24 mouse cellular contexts compared by ENCODE assay signal in the genomic region with DNA sequence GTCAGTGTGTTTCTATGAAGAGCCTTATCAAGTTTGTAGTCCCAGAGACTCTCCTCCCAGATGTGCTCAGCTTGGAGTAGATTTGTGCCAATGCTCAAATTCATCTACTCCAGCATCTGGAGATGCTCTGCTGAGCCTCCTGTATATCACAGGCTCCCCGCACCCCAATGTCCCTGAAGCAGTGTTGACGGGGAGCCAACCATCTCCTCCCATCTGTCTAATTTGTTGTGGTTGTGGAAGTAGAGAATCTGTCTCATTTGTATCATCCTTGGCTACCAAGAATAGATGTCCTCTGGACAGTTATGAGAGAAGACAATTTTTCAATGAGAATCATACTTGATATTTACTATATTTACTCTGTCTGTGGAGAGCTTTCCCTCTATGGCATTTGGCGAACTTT. TPM values are rescaled to one million over a fixed set of nuclear protein-coding genes. Genes with fewer than 3 reads are reported as not detected.
DNase-seq lines count a peak whose midpoint lies in the region; TF ChIP-seq lines count a peak whose summit lies in the region.
"Had no signal": no experiment of that assay in that cellular context is flagged by ENCODE, and none has a peak within 500 bp of the region (broad histone marks: within the 10 kb centered on the region; RNA-seq: fewer than 3 reads in every experiment).

No protein-coding gene starts in this region.

- TF ChIP-seq CTCF in layer of hippocampus, adult 2 months (conservative IDR thresholded peaks at IDR 0.05), result no peak

- no peak overlapping the region for H3K4me3 ChIP-seq in layer of hippocampus, adult 2 months
- H3K4me3 ChIP-seq: embryonic facial prominence, embryonic 10.5 days; embryonic facial prominence, embryonic 12.5 days; forebrain, embryonic 13.5 days; forebrain, embryonic 15.5 days had no signal

- DNase-seq in layer of hippocampus, adult 11-12 months (ENCODE audit: low spot score), result peak; percentile 23
- DNase-seq in layer of hippocampus, postnatal 36 days, result no peak
- DNase-seq in brain, adult 2 months (ENCODE audit: low read depth, low spot score), result peak; percentile 47
- DNase-seq in layer of hippocampus, adult 2 months (ENCODE audit: low spot score in 2 of 2), result peak; percentile 29 to 52
- no peak for DNase-seq in thymus, postnatal 0 days (ENCODE audit: low spot score)
- no peak for DNase-seq in left cerebral cortex, adult 11 months (ENCODE audit: low spot score)
- DNase-seq: adrenal gland, adult 2 months; adrenal gland, postnatal 10 days; adrenal gland, postnatal 25 days; cerebellum, adult 11-12 months; cerebellum, adult 2 months; cerebellum, adult 9-10 months; cerebellum, postnatal 10 days; cerebellum, postnatal 25 days had no signal

- no peak overlapping the region for H3K27ac ChIP-seq in layer of hippocampus, adult 2 months
- H3K27ac ChIP-seq: embryonic facial prominence, embryonic 10.5 days; embryonic facial prominence, embryonic 12.5 days; forebrain, embryonic 13.5 days; forebrain, embryonic 15.5 days had no signal

RNA-seq across cellular contexts. Expression of a gene that starts 39.4 kb away (rescaled TPM):
- total RNA-seq in layer of hippocampus, postnatal 36 days (2021), result under 1 TPM in 1 of 2 experiments, not detected in 1; 0.10 TPM
- not detected for total RNA-seq in layer of hippocampus, adult 2 months (2021)
- not detected in 2 replicates for polyA plus RNA-seq in thymus, postnatal 0 days (2015; fragmentation: Nextera tagmentation; extraction: Ambion mirVana)
- total RNA-seq: adrenal gland, adult 2 months; adrenal gland, postnatal 10 days; adrenal gland, postnatal 25 days; adrenal gland, postnatal 4 days; MEL had no signal
- polyA plus RNA-seq: adrenal gland, adult 2 months; C2C12; cerebellum, adult 2 months; cortical plate, adult 2 months; embryonic facial prominence, embryonic 10.5 days; embryonic facial prominence, embryonic 12.5 days; embryonic facial prominence, embryonic 14.5 days; forebrain, embryonic 11.5 days; forebrain, embryonic 13.5 days; forebrain, embryonic 15.5 days had no signal

Comparison
In these comparisons a context has a peak if more than half of its experiments do, and no peak if none do; other contexts are left out.
1. DNase-seq: peak in layer of hippocampus, adult 11-12 months (single experiment), brain, adult 2 months (single experiment) and layer of hippocampus, adult 2 months (2 of 2); none in layer of hippocampus, postnatal 36 days (0 of 2), thymus, postnatal 0 days (single experiment) and left cerebral cortex, adult 11 months (single experiment).